Mouse (Mus musculus): ENCODE data around the gene Def6. TPM values are rescaled to one million over a fixed set of nuclear protein-coding genes. Genes with fewer than 3 reads are reported as not detected.
"Not testable (repeated sequence)": the region's sequence is repeated elsewhere in the genome, so short reads cannot be mapped to it uniquely, and the experiment has no call there.

The Def6 gene
- polyA plus RNA-seq, 1 experiment from 2014 or later, result 27.3 TPM

DNA sequence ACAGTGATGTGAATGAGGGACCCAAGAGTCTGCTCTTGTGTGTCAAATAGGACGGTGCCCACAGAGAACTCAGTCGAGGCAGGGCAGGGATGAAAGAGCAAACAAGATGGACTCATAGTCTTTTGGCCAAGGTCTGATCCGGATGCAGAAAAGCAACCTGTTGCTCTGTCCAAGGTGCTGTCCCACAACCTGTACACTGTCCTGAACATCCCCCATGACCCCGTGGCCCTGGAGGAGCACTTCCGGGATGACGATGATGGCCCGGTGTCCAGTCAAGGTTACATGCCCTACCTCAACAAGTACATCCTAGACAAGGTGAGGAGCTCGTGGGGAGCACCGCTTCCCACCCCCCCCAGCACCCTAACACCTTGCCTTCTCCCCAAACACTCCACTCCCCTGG, 9.2 kb downstream of the Def6 start:
- no peaks in the 10 kb centered on the region for H3K9me3 ChIP-seq (ENCODE audit: control insufficient read depth, low read length)
- no peak overlapping the region for H3K27ac ChIP-seq (ENCODE audit: low read depth, low read length)
- no peak overlapping the region for H3K9ac ChIP-seq (ENCODE audit: low read depth, low read length)
- DNase-seq (ENCODE audit: low spot score), result no peak
- peaks cover 3% of the 10 kb centered on the region; the same call in 1 of the 2 replicates for H3K27me3 ChIP-seq (replicated peaks; ENCODE audit: control insufficient read depth, insufficient read depth, low read length)
- no peak overlapping the region for H3K4me3 ChIP-seq (ENCODE audit: low read depth, low read length)
- WGBS, result 75% methylated on average over 9 of the region's 9 CpGs
- 0 out of 2 replicates have a peak, but pooled peaks cover 4% of the 10 kb centered on the region for H3K36me3 ChIP-seq (ENCODE audit: control insufficient read depth, insufficient read depth, low read length)
- no peak overlapping the region; the same call in 1 of the 2 replicates for H3K4me2 ChIP-seq
- ATAC-seq (replicated peaks; ENCODE audit: low FRiP score), result no peak
- H3K4me1 ChIP-seq (replicated peaks; ENCODE audit: control insufficient read depth, insufficient read depth, low read length), result peaks cover 26% of the 10 kb centered on the region

DNA sequence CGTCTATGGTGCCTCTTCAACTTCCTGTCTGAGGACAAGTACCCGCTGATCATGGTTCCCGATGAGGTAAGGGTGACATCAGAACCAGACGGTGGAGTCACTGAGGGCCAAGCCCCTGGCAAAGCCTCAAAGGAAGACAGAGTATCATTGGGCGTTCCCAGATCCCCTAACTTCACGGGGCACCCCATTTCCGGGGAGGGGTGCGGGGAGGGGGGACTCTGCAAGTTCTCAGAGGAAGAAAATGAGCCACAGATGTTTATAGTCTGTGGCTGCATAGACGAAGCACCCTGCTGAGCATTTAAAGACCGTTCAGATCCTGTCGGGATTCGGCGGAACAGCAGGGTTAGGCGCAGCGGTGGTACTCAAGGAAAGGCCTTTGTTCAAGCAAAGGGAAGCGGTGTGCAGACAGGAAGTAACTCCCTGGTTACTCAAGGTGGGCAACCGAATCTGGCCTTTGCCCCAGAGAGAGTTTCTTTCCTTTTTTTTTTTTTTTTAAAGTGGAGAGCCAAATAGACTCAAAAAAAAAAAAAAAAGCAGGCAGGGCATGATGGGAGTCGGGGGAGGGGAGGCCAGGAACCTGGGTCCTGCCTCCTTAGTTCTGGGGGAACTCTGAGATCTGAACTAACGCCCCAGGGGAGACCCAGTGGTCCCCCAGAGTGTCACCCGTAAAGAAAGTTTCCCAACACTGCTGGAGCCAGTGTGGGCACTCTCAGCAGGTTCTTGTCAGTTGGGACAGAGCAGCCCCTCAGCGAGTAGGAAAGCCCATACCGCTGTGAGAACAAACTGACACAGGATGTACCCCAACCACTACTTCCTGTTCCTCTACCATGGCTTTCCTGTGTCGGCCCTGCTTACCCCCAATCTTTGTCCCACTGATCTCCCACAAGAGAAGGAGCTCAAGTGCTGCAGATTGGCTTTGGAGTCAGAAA, 10.4 kb downstream of the Def6 start:
- peak overlapping the region; percentile 45 for H3K4me2 ChIP-seq
- H3K4me1 ChIP-seq (replicated peaks; ENCODE audit: control insufficient read depth, insufficient read depth, low read length), result peaks cover 20% of the 10 kb centered on the region
- peak overlapping the region; percentile 54; the same call in 1 of the 2 replicates for H3K27ac ChIP-seq (ENCODE audit: low read depth, low read length)
- peak overlapping the region; percentile 2; the same call in 1 of the 2 replicates for H3K9ac ChIP-seq (ENCODE audit: low read depth, low read length)
- H3K9me3 ChIP-seq (ENCODE audit: control insufficient read depth, low read length), result no peaks in the 10 kb centered on the region
- no peak; the same call in 1 of the 2 replicates for ATAC-seq (replicated peaks; ENCODE audit: low FRiP score)
- 18% methylated on average over 23 of the region's 23 CpGs for WGBS
- H3K36me3 ChIP-seq (ENCODE audit: control insufficient read depth, insufficient read depth, low read length), result 0 out of 2 replicates have a peak, but pooled peaks cover 4% of the 10 kb centered on the region
- no peak for DNase-seq (ENCODE audit: low spot score)
- H3K27me3 ChIP-seq (replicated peaks; ENCODE audit: control insufficient read depth, insufficient read depth, low read length), result peaks cover 3% of the 10 kb centered on the region; the same call in 1 of the 2 replicates
- H3K4me3 ChIP-seq (ENCODE audit: low read depth, low read length), result peak overlapping the region; percentile 10; the same call in 1 of the 2 replicates

DNA sequence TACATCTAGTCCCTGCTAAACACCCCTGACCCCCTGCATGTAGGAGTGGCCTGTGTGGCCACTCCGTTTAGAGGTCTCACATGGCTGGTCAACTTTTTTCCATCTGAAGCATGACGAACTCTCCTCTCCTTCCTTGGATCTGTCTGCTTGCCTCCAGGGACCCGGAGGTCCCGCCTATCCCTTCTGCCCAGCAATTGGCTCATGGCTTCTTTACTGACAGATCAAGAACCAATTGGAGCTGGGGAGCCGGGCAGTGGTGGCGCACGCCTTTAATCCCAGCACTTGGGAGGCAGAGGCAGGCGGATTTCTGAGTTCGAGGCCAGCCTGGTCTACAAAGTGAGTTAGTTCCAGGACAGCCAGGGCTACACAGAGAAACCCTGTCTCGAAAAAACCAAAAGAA, 14.9 kb downstream of the Def6 start:
- WGBS, result 87% methylated on average over 10 of the region's 10 CpGs
- H3K4me3 ChIP-seq (ENCODE audit: low read depth, low read length); H3K9me3 ChIP-seq (ENCODE audit: control insufficient read depth, low read length); ATAC-seq (replicated peaks; ENCODE audit: low FRiP score); H3K9ac ChIP-seq (ENCODE audit: low read depth, low read length); H3K4me2 ChIP-seq; H3K36me3 ChIP-seq (ENCODE audit: control insufficient read depth, insufficient read depth, low read length); DNase-seq (ENCODE audit: low spot score); H3K27me3 ChIP-seq (replicated peaks; ENCODE audit: control insufficient read depth, insufficient read depth, low read length); H3K27ac ChIP-seq (ENCODE audit: low read depth, low read length): not testable (repeated sequence)
- peaks cover 35% of the 10 kb centered on the region for H3K4me1 ChIP-seq (replicated peaks; ENCODE audit: control insufficient read depth, insufficient read depth, low read length)

DNA sequence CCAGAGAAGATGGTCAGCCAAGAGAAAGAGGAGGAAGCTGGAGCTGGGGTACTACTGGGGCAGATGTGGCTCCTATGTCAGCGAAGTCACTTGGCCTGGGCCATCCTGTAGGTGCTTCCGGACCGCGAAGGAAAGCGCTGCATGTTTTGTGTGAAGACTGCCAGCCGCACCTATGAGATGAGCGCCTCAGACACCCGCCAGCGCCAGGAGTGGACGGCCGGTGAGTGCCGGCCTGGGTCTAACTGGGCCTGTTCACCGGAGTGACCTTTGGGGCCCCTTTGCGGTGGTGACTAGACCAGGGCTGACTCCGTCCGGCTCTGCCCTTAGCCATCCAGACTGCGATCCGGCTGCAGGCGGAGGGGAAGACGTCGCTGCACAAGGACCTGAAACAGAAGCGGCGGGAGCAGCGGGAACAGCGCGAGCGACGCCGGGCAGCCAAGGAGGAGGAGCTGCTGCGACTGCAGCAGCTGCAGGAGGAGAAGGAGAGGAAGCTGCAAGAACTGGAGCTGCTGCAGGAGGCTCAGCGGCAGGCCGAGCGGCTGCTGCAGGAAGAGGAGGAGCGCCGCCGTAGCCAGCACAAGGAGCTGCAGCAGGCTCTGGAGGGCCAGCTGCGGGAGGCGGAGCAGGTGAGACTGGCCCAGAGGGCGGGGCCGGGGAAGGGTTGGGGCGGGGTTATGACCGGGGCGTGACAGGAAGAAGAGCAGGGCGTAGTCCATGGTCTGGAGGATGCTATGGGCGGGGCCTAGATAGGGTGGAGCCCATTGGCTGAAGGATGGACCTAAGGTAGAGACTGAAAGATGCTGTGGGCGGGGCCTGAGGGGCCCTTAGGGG, 16.2 kb downstream of the Def6 start:
- H3K4me1 ChIP-seq (replicated peaks; ENCODE audit: control insufficient read depth, insufficient read depth, low read length), result peaks cover 26% of the 10 kb centered on the region
- WGBS, result 2% methylated on average over 46 of the region's 46 CpGs
- H3K9ac ChIP-seq (ENCODE audit: low read depth, low read length), result peak overlapping the region; percentile 79
- DNase-seq (ENCODE audit: low spot score) (peak; percentile 98), ATAC-seq (replicated peaks; ENCODE audit: low FRiP score) (peak; percentile 92)
- H3K27ac ChIP-seq (ENCODE audit: low read depth, low read length), result peak overlapping the region; percentile 87
- no peaks in the 10 kb centered on the region for H3K9me3 ChIP-seq (ENCODE audit: control insufficient read depth, low read length)
- H3K27me3 ChIP-seq (replicated peaks; ENCODE audit: control insufficient read depth, insufficient read depth, low read length), result no peaks in the 10 kb centered on the region
- H3K4me2 ChIP-seq, result peak overlapping the region; percentile 100
- peaks cover 8% of the 10 kb centered on the region; the same call in 1 of the 2 replicates for H3K36me3 ChIP-seq (ENCODE audit: control insufficient read depth, insufficient read depth, low read length)
- H3K4me3 ChIP-seq (ENCODE audit: low read depth, low read length), result peak overlapping the region; percentile 65

DNA sequence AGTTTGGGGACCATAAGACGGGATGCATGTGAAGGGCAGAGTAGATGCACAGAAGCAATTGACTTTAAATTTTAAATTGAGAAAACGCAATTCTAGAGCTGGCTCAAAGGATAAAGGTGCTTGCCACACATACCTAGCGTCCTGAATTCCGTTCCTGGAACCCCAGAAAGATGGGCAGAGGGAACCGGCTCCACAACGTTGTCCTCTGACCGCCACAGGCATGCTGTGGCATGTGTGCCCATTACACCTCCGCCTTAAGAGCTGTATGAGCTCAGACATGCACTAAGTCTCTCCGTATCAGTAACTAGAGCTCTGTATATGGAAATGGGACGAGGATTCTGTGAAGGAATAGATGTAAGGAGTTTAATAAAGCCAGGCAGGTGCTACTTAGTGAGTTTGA, 17.0 kb downstream of the Def6 start:
- no peak overlapping the region for H3K9ac ChIP-seq (ENCODE audit: low read depth, low read length)
- DNase-seq (ENCODE audit: low spot score), result no peak
- peaks cover 26% of the 10 kb centered on the region for H3K4me1 ChIP-seq (replicated peaks; ENCODE audit: control insufficient read depth, insufficient read depth, low read length)
- no peak for ATAC-seq (replicated peaks; ENCODE audit: low FRiP score)
- H3K27me3 ChIP-seq (replicated peaks; ENCODE audit: control insufficient read depth, insufficient read depth, low read length), result no peaks in the 10 kb centered on the region
- H3K27ac ChIP-seq (ENCODE audit: low read depth, low read length), result no peak overlapping the region
- H3K36me3 ChIP-seq (ENCODE audit: control insufficient read depth, insufficient read depth, low read length), result peaks cover 8% of the 10 kb centered on the region; the same call in 1 of the 2 replicates
- no peaks in the 10 kb centered on the region for H3K9me3 ChIP-seq (ENCODE audit: control insufficient read depth, low read length)
- H3K4me3 ChIP-seq (ENCODE audit: low read depth, low read length), result no peak overlapping the region
- WGBS, result 89% methylated on average over 10 of the region's 10 CpGs
- no peak overlapping the region for H3K4me2 ChIP-seq

DNA sequence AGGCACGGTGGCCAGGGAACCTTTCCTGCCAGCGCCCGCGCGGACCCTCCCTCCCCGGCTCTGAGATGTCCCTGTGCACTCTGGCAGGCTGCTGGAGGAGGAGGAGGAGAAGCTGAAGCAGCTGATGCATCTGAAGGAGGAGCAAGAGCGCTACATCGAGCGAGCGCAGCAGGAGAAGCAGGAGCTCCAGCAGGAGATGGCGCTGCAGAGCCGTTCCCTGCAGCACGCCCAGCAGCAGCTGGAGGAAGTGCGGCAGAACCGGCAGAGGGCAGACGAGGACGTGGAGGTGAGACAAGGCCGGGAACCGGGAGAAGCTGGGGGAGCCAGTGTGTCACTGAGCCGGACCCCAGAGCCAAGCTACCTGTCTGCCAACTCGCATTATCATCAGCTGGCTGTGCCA, 18.4 kb downstream of the Def6 start:
- H3K4me1 ChIP-seq (replicated peaks; ENCODE audit: control insufficient read depth, insufficient read depth, low read length), result peaks cover 26% of the 10 kb centered on the region
- peak overlapping the region; percentile 33 for H3K4me3 ChIP-seq (ENCODE audit: low read depth, low read length)
- H3K27ac ChIP-seq (ENCODE audit: low read depth, low read length), result no peak overlapping the region
- H3K27me3 ChIP-seq (replicated peaks; ENCODE audit: control insufficient read depth, insufficient read depth, low read length), result no peaks in the 10 kb centered on the region
- H3K36me3 ChIP-seq (ENCODE audit: control insufficient read depth, insufficient read depth, low read length), result peaks cover 8% of the 10 kb centered on the region; the same call in 1 of the 2 replicates
- peak overlapping the region; percentile 40 for H3K9ac ChIP-seq (ENCODE audit: low read depth, low read length)
- 17% methylated on average over 21 of the region's 21 CpGs for WGBS
- peak; percentile 41; the same call in 1 of the 2 replicates for ATAC-seq (replicated peaks; ENCODE audit: low FRiP score)
- H3K9me3 ChIP-seq (ENCODE audit: control insufficient read depth, low read length), result no peaks in the 10 kb centered on the region
- DNase-seq (ENCODE audit: low spot score), result peak; percentile 81
- H3K4me2 ChIP-seq, result peak overlapping the region; percentile 63

DNA sequence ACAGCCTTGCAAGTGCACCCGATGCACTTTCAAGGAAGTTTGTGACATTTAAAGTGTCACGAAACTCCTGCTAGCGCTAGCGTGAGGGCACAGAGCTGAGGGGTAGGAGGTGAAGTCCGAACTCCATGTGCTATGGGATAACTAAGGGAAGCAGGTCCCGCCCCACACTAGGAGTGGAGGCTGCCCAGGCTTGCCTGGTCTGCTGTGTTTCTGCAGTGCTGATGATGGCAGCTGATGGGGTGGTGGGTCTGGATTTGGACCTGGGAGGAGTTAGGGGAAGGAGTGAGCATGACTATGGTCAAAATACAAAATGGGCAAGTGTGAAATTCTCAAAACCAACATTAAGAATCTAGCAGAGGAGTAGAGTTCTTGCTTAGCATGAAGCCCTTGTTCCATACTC, 22.9 kb downstream of the Def6 start:
- H3K4me1 ChIP-seq (replicated peaks; ENCODE audit: control insufficient read depth, insufficient read depth, low read length), result peaks cover 18% of the 10 kb centered on the region
- no peaks in the 10 kb centered on the region for H3K27me3 ChIP-seq (replicated peaks; ENCODE audit: control insufficient read depth, insufficient read depth, low read length)
- peaks cover 4% of the 10 kb centered on the region; the same call in 1 of the 2 replicates for H3K36me3 ChIP-seq (ENCODE audit: control insufficient read depth, insufficient read depth, low read length)
- H3K9me3 ChIP-seq (ENCODE audit: control insufficient read depth, low read length), result no peaks in the 10 kb centered on the region
- ATAC-seq (replicated peaks; ENCODE audit: low FRiP score) (no peak), DNase-seq (ENCODE audit: low spot score) (no peak)
- no peak overlapping the region for H3K9ac ChIP-seq (ENCODE audit: low read depth, low read length)
- WGBS, result 74% methylated on average over 6 of the region's 6 CpGs
- no peak overlapping the region for H3K4me3 ChIP-seq (ENCODE audit: low read depth, low read length)
- no peak overlapping the region for H3K4me2 ChIP-seq
- no peak overlapping the region for H3K27ac ChIP-seq (ENCODE audit: low read depth, low read length)

DNA sequence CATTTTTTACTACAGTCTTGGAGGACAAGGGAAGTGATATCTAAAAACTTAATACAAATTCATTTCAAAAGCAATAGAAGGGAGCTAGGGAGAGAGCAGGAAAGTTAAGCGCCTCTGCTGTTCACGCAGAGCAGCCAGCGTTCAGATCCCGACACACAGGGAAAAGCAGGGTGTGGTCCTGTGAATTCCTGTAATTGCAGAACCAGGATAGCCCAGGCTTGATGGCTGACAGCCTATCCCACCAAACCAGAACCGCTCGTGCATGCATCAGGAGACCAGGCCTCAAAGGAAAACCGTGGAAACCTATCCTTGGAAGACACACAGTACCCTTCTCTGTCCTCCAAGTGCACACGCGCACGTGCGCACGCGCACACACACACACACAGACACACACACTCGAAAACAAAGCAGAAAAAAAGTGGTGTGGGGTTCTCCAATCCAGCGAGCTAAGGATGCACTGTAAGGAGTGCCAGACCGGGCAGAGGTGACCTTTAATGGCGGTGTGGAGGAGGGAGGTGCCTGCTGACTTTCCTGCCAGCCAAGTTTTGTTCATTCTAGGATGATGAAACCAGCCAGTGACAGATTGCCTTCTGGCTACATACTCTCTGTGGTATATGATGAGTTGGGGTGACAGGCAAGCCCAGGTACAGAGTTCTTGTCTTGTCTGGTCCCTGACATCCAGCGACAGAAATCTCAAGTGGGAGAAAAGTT, 23.6 kb downstream of the Def6 start:
- peaks cover 4% of the 10 kb centered on the region; the same call in 1 of the 2 replicates for H3K36me3 ChIP-seq (ENCODE audit: control insufficient read depth, insufficient read depth, low read length)
- peaks cover 12% of the 10 kb centered on the region for H3K4me1 ChIP-seq (replicated peaks; ENCODE audit: control insufficient read depth, insufficient read depth, low read length)
- DNase-seq (ENCODE audit: low spot score) (no peak), ATAC-seq (replicated peaks; ENCODE audit: low FRiP score) (no peak)
- H3K4me3 ChIP-seq (ENCODE audit: low read depth, low read length), result no peak overlapping the region
- H3K9me3 ChIP-seq (ENCODE audit: control insufficient read depth, low read length), result no peaks in the 10 kb centered on the region
- no peak overlapping the region for H3K9ac ChIP-seq (ENCODE audit: low read depth, low read length)
- 84% methylated on average over 18 of the region's 18 CpGs for WGBS
- no peak overlapping the region for H3K4me2 ChIP-seq
- H3K27ac ChIP-seq (ENCODE audit: low read depth, low read length), result no peak overlapping the region
- H3K27me3 ChIP-seq (replicated peaks; ENCODE audit: control insufficient read depth, insufficient read depth, low read length), result no peaks in the 10 kb centered on the region

Data from liver, embryonic 11.5 days (tissue).